Mouse (Mus musculus) ovary, postnatal 14 days (tissue): ENCODE data around the gene Hbb-bs.
"Not testable (repeated sequence)": the region's sequence is repeated elsewhere in the genome, so short reads cannot be mapped to it uniquely, and the experiment has no call there.

Source experiments
- DNase-seq: peaks from one replicate; pipeline ENCODE4 v3.0.0; 2022; ENCODE audit warnings: low spot score

Hbb-bs gene

DNA sequence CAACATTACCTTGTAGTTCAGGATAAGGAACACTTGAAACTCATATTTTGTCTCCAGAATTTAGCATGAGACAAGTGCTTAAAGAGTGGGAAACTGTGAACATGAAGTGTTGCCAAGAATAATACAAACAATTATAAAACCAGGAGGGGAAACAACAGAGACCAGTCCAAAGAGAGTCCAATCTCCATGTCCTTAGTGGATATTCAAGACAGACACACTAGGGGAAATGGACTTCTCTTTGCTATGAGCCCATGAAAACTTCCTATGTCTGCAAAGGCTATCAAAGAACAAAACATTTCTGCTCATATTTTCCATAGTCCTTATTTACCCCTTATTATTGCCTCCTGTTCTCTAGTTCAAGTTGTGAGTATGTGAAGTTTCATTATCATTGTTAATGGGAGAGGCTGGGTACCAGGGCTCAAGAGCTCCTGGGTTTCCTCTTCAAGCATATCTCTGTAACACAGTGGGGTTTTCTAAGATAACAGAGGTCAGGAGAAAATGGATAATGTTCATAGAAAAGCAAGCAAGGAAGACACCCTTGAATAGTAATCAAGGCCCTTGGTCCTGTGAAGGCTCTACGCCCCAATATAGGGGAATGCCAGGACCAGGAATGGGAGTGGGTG, 16.6 kb downstream of the Hbb-bs start:
- no peak for DNase-seq

DNA sequence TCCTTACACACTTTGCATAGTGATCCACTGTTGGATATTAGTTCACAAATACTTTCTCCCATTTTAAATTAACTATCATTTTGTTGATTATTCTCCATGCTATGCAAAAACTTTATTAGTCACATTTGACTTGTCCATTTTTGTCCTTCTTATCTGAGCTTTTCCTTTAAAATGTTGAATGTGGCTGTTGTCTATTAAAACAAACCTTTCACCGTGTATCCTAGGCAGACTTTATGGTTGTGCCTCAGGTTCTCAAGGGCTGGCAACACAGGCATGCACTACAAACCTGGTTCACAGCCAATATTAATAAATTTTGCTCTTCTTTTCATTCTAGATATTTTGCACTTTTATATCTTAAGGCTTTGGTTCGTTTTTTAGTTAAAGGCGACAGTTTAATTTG, 17.1 kb downstream of the Hbb-bs start:
- no peak for DNase-seq

DNA sequence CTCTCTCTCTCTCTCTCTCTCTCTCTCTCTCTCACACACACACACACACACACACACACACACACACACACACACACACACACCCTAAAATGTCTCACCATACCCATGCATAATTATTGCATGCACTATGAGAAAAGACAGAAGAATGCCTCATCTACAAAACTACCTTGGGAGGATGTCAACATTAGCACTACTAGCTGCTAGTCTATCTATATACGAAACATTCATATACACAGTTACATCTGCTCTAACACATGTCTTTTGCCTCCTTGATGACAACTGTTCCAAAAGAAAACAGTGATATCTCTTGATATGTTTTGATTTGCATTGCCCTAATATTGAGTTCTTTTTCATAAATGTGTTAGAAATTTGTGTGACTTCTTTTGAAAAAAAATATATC, 17.6 kb downstream of the Hbb-bs start:
- DNase-seq = no peak

DNA sequence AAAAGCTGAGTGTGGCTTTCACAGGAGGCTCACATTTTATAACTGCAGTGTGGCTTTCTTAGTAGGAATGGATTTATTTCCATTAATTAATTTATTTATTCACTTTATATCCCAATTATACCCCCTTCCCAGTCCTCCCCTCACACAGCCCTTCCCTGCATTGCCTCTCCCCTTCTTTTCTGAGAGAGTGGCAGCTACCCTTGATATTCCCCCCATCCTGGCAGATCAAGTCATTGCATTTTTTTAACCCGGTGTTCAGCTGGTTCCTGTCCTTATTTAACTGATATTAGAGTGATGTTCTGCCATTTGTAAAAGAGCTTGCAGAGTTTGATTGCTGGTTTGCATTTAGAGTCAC, 18.1 kb downstream of the Hbb-bs start:
- DNase-seq = no peak

DNA sequence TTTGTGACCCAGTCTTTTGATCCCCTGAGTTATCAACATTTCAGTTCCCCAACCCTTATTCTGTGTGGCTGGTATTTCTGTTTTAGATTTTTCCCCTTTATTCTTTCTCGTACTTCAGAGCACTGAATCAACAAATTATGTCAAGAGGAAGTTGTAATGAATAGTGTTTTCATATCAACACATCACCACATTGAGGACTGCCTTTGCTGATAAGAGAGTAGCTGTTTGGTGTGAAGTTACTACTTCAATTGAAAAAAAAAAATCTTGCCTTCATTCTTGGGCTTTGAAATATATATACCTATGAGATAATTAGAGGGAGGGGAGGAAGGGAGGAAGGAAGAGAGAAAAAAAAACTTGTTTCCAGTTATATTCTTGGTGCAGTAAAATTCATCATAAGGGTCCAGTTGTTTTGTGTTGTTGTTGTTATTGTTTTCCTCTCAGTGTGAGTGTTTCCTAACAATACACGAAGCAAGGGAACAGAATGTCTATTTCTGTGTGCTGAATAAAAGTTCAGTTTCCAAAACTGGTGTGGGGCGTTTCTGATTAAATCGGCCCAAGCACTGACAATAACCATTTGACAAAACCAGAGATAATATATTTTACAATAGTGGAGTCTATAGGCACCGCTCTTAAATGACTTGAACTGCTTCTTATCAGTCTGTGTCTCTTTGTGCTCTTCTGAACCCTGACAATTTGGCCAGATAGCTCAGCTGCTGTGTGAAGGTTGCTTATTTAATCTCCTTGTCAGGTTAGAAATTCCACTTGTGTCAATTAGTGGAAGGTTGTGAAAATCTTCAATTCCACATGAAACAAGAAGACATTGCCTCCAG, 18.7 kb downstream of the Hbb-bs start:
- DNase-seq = no peak

DNA sequence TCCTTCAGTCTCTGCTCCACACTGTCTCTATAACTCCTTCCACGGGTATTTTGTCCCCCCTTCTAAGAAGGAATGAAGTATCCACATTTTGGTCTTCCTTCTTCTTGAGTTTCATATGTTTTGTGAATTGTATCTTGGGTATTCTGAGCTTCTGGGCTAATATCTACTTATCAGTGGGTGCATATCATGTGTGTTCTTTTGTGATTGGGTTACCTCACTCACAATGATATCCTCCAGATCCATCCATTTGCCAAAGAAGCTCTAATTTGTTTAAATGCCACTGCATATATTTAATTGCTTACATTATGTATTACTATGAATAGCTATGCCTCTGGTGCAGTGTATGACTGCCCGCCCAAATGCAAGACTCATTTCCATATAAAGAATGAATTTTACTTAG, 19.8 kb downstream of the Hbb-bs start:
- DNase-seq = not testable (repeated sequence)

DNA sequence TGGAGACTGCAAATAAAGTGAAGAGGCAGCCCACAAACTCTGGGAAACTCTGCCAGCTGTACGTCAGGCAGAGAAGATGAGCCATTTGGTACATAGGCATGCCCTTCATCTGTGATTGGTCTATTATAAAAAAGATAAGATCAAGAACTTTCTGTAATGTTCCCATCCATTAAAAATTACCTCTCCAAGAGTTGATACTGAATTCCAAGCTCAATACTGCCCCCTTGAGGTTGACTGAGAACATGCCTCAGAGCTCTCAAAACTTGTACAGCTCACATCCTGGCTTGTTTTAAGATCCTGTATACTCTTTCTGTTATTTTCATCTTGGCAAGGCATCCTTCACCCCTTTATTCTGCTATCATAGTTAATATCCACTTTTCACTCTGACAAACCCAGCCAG, 21.0 kb downstream of the Hbb-bs start:
- peak; percentile 1 for DNase-seq

DNA sequence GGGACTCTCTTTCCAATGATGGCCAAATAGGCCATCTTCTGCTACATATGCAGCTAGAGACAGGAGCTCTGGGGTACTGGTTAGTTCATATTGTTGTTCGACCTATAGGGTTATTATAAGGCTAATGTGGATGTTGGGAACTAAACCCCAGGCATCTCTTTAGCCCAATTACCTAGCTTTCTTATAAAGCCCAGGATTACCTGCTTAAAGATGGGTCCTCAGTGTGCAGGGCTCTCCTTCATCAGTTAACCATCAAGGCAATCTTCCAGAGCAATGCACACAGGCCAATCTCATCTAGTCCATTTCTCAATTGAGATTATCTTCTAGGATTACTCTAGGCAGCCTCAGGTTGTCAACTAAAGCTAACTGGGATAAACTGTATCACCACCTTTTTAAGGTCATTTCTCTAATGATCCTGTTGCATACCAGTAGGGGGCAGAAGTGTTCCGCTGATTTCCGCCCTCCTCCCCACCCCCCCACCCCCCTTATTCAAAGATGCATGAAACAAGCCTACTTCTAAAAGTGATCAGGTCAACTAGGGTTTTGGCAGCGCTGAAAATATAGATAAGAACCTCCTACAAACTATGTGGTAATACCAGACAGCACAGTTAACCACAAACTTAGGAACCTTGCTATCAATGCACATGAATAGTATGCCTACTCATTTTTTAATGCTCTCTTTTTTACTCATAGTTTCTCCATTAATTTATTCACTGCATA, 35.1 kb downstream of the Hbb-bs start:
- no peak for DNase-seq

DNA sequence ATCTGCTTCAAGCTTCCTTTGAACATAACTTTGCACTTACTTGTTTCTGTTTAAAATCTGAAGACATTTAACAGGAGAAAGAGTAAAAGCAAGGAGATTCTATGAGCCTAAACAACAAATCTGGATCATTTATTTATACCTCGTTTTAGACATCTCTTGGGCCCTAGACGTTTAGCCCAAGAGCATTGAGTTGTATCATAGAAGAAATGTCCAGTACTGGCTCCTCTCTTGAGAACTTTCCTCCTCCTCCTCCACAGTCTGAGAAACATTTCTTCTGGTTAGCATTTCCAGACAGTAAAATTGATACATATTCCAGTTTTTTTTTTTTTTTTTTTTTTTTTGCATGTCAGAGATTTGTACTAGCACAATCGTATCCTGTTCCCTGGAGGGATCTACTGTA, 36.2 kb downstream of the Hbb-bs start, which contains the start of gene Olfr67:
Olfr67 (minus strand) TSS at position 101 of the 400 bp plus-strand sequence.
- DNase-seq = no peak

DNA sequence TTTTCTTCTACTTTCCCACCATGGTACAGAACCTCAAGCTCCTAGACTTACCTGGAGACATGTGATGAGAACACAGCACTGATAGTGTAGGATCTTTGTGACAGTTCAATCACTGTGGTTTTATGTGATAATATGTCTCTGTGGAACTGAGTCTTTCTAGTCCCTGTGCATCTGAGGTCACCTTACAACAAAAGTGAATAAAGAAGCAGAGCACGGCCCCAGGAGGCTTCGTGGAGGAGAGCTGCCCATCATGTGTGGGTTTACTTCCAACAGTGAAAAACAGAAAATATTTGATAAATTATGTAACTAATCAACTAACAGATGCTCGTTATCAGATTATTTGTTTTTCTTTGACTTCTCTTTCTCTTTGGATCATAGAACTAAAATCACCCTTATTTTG, 48.3 kb downstream of the Hbb-bs start, which contains the start of gene Olfr68:
Olfr68 (minus strand) TSS at position 101 of the 400 bp plus-strand sequence.
- no peak for DNase-seq

DNA sequence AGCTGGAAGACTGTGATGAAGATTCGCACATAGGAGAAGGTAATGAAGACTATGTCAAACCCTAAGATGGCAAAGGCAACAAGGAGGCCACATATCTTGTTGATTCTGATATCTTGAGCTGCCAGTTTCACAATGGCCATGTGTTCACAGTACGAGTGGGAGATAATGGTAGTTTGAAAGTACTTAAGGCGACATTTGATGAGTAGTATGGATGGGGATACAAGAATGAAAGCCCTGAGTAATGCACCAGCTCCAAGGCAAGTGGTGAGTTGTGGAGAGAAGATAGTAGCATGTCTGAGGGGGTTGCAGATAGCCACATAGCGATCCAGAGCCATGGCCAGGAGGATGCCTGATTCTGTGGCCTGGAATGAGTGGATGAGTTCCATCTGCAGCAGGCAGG, 50.2 kb downstream of the Hbb-bs start:
- not testable (repeated sequence) for DNase-seq
